Mouse (Mus musculus) natural killer cell, adult 2 months (primary cell): ENCODE measurements around the gene Atp6v0a4.

Experiments
- DNase-seq, 2 experiments: peaks; one replicate each; pipeline ENCODE4 v3.0.0; 2022; ENCODE audit warnings: low spot score in 2 of 2

Gene Atp6v0a4

GRCm38 (mm10) chr6:38125462-38125861, 1.1 kb upstream of the Atp6v0a4 start:
- DNase-seq = no peak

GRCm38 (mm10) chr6:38124882-38125281, 496 bp upstream of the Atp6v0a4 start:
- DNase-seq = no peak

DNA sequence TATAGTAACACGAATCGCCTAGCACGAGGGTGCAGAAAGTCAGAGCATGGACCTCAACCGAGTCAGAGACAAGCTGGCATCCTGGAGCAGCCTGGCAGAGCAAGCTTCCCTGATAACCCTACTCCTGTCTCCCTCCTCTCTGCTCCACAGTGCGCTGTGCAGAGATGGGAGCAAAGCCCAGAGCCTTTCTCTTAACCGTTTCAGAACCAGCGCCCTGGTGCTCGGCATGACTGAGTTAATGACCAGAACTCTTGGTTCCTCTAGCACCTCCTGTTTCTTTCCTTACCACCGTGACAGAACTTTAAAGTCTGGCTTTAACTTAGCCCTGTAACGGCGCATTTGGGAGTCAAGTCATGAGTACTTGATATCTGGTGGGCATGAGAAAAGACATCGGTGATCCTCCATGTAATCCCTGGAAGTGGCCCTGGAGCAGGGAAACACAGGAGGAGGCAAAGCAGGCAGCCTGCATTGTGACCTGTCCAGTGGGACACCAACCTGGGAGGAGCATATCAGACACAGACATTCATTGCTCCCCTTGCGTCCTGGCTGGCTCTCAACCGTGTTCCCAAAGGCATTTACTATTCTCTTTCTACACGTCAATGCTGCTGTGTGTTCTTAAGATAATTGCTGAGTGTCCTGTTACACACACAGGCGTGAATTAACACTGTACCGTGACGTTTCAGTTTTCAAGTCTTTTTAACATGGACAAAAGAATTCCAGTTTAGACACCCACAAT, 747 bp downstream of the Atp6v0a4 start:
- DNase-seq = no peak

GRCm38 (mm10) chr6:38122791-38123190, 1.6 kb downstream of the Atp6v0a4 start:
- no peak for DNase-seq

DNA sequence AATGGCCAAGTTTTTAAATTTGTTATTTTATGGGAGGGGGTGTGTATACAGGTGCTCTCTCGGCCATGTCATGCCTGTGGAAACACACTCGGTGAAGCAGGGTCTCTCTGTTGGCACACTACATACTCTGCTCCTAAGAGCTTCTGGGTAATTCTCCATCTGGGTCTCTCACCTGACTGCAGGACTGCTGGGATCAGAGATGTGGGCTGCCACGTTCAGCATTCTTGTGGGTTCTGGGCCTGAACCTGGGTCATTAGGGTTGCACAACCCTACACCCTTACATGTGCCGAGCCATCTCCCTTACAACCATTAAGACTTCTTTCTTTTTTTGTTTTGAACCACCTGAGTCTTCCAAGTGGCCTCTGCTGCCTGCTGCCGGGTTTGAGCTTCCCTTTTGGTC, 2.5 kb downstream of the Atp6v0a4 start:
- no peak for DNase-seq

DNA sequence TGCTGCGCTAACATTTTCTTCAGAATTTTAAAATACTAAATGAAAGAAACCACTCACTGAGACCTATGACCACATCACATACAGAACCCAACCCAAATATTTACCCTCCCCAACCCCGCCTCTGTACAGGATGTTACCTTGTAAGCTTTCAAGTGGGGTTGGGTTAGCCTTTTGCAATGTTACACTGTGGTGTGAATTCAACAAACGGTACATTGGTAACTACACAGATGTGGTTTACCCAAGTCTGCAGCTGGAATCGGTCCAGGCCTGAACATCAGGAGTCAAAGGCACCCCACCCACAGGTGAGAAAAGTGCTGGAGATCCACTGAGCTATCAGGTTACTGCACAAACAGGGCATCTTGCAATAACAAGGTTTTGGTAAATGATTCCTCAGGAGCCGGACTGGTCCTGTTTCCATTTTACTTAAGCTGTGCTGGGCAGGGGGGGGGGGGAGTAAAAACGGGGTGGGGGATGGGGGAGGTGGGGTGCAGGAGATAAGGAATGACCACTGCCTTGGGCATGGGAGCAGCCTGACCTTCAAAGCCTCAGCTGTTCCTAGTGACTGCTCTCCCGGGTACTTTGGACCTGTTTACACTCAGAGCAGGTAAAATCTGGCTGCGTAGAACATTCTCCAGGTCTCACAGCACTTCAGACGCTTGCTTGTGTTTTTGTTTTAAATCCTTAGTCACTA, 3.6 kb downstream of the Atp6v0a4 start:
- peak; percentile 14 to 27 for DNase-seq

GRCm38 (mm10) chr6:38118341-38118740, 6.0 kb downstream of the Atp6v0a4 start:
- no peak for DNase-seq

- no peak for DNase-seq
These were observed 8.1 kb downstream of the Atp6v0a4 start for GRCm38 (mm10) chr6:38116107-38116770.

DNA sequence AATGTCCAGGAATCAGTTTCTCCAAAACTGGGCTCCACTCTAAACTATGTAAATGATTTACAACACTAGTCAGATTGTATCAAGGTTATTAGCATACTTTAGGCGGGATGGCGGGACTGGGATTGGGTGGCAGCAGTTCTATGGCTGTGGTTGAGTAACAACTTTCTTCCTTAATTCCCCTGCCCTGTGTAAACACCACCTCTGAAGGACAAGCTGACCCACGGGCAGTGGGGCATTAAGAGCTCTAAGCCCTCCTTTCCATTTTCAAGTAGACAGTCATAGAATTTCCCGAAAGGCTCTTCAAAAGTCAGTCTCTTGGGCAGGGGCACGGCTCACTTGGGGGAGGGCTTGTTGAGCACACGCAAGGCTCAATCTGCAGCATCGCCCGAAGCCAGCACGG, 13.5 kb downstream of the Atp6v0a4 start:
- no peak for DNase-seq

- no peak for DNase-seq
These were observed 14.5 kb downstream of the Atp6v0a4 start for GRCm38 (mm10) chr6:38109871-38110270.

DNA sequence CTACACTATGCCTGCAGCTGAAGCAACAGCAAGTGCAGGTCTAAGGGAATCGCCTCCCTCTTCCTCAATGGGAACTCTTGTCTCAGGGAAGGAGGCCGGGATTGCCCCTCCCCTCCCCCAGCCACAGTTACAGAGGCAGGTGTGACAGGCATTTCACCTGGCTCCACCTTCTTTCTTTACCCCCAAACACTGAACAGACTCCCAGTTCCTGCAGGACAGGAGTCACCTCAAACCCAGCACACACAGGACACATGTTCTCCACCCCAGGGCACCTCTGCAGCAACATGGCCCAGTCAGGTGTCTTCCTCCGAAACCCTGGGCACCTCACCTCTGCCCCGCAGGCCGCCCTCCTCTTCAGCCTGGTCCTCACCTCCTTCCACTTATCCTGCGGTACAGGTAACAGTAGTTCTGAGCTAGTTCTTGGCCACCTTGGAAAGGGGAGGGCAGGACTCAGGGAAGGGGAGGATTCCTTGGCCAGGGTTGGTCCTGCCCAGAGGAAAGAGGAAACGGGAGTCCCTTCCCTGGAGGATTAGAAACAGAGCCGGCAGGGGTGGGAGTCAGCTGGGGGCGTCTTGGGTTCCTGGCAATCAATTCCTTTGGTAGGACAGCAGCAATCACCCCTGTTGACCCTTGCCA, 15.1 kb downstream of the Atp6v0a4 start, which contains the start of gene Tmem213:
TSS of gene Tmem213 (plus strand) at position 96 of the 636 bp plus-strand sequence.
- DNase-seq = no peak

GRCm38 (mm10) chr6:38108449-38108848, 15.9 kb downstream of the Atp6v0a4 start:
- DNase-seq = no peak

- DNase-seq = no peak
These were observed 18.5 kb downstream of the Atp6v0a4 start for GRCm38 (mm10) chr6:38105924-38106323.

DNA sequence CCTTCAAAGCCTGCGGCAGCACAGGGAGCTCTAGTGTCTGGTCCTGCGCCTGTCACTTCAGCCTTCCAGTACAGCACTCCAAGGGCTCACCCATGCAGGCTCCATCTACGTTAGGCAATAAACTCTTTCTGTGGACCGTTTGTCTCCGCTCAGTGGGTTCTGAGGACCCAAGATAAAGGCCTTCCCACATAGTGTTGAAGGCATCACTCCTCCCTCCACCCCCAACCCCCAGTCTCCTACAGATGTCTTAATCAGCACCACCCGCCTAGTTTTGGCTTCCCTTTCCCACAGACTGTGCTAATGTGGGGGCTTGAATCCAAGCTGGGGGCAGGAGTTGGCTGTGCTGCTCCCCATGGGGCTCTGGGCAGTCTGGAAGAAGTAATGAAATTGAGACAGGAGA, 20.6 kb downstream of the Atp6v0a4 start:
- DNase-seq = no peak

DNA sequence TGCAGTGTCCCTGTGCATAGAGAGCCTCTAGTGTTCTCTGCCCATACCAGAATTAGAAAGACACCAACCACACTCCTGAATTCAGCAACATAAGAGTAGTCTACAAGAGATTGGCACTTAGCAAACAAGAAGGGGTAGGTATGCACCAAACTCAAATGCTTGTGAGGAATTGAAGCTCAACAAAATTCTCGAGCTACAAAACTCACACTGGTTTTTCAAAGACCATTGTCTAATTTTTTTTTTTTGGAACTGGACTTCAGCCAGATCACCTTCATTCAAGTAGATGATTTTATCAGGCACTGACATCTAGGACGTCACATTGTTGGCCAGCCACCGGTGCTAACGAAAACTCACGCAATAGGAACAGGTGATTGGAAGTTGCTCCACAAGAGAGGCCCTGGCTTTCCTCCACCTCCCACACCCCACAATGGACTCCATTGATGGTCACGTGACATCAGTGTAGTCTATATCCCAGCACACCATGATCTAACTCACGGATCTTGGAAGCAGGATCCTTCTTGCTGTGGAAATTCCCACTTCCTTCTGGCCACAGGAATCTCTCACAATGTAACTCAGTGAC, 22.1 kb downstream of the Atp6v0a4 start:
- no peak for DNase-seq

DNA sequence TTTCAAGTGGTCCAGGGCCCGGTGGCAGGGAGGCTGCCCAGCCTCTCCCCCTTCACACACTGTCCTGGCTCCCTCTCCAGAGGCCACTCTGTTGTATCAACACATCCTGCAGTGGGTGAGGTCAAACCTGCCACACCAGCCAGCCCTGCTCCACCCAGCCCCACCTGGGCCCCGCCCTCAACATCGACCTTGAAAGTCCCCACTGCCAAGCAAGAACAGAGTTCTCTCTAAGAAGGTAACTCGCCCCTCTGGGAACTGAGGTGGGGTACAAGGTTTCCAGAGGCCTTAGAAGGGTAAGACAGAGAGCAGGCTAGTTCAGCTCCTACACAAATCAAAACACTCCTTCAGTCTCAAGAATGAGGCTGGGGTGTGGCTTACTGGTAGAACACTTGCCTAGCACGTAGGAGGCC, 27.4 kb downstream of the Atp6v0a4 start:
- no peak for DNase-seq

- no peak for DNase-seq
These were observed 29.7 kb downstream of the Atp6v0a4 start for GRCm38 (mm10) chr6:38094701-38095100.

GRCm38 (mm10) chr6:38092539-38092938, 31.8 kb downstream of the Atp6v0a4 start:
- no peak for DNase-seq

DNA sequence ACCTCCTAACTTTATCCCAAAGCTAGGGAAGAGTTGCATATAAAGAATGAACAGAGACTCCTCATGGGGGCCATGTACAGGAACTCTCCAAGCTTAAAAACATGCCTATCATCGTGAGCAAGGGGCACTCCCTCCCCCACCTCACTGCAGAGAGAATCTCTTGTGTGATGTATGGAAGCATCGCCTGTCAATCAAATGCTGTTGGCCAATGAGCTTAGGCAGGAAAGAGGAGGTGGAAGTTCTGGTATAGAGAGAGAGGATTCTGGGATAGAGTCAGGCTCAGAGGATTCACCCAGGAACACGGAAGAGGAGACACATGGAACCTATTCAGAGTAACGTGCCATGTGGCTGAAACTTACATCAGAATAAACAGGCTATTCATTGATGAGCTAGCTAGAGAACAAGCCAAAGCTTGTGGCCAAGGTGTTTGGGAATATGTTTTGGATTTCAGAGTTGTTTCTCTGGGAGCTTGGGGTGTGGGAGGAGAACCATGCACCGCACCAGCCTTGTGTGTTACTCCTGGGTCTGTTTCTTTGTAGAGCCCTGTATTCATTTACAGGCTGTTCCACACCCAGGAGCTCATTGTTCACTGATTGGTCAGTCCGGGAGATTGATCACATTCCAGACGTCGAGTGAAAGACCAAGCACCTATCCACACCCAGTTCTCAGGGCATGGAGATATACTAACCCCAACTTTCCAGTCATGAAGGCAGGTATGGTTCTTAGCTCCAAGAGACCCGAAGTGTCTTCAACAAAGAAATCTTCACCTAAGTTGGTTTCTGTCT, 37.0 kb downstream of the Atp6v0a4 start:
- no peak for DNase-seq

GRCm38 (mm10) chr6:38083204-38083603, 41.2 kb downstream of the Atp6v0a4 start:
- DNase-seq = no peak

DNA sequence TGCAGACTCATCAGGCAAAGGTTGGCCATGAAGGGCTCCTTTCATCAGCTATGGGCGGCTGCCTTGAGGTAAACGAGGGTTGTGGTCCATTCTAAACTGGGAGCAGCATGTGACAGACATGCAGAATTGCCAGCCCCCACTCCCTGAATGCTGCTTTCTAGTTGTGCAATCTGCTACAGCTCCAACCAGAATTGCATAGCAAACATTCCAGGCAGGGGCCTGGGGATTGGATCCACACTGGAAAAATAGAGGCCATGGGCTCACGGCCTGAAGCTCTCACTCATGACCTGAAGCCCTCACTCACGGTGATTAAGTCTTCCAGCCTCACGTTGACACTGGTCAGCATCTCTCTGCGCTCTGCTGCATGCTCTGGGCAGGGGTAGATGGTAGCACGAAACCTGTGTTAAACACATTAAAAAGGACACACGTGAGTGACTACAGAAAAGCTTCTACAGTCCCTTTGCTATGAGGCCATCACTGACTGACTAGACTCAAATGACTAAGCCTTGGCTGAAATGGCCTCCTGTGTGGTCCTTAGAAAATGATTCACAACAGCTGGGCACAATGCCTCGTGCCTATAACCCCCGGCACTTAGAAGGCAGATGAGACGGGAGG, 42.6 kb downstream of the Atp6v0a4 start:
- no peak for DNase-seq
